Mouse (Mus musculus): ENCODE data around the gene Agpat3.

GRCm38 (mm10) chr10:78238926-78239325 is 113.4 kb downstream of the Agpat3 start:
- TF ChIP-seq GATA1 (IDR thresholded peaks at IDR 0.05; ENCODE audit: low read length) (no peak), TAL1 (IDR thresholded peaks at IDR 0.05; ENCODE audit: low read length) (no peak)
